Mouse (Mus musculus): Measurements from ENCODE around the gene Magi2.
"Not testable (repeated sequence)": the region's sequence is repeated elsewhere in the genome, so short reads cannot be mapped to it uniquely, and the experiment has no call there.

Gene Magi2

DNA sequence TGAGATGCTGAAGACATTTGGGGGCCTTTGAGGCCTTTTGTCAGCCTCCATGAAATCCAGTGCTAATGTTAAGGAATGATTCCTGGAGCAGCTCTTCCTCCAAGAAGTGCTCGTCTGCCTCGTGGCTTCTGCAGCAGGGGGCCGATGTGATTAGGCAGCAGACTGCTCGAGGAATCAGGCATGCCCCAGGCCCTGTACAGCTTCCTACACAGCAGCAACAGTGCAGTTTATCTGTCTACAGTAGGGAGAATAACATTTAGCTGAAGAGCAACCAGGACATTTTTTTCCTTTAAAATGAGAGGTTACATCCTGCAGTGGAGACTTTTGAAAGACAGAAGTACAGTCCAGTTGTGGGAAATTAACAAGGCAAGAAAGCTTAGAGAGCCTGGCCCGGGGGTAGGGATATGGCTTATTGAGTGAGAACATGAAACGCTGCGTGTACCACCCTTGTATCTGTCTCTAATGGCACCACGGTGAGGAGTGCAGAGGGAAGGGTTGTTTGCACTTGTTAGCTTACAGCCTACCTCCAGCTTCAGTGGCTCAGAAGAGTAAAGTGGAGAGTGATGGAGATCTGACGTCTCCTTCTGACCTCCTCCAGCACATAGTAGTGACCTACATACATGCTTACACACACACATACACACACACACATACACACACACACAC lies 1205.4 kb downstream of the Magi2 start:
- DNase-seq, result no peak

DNA sequence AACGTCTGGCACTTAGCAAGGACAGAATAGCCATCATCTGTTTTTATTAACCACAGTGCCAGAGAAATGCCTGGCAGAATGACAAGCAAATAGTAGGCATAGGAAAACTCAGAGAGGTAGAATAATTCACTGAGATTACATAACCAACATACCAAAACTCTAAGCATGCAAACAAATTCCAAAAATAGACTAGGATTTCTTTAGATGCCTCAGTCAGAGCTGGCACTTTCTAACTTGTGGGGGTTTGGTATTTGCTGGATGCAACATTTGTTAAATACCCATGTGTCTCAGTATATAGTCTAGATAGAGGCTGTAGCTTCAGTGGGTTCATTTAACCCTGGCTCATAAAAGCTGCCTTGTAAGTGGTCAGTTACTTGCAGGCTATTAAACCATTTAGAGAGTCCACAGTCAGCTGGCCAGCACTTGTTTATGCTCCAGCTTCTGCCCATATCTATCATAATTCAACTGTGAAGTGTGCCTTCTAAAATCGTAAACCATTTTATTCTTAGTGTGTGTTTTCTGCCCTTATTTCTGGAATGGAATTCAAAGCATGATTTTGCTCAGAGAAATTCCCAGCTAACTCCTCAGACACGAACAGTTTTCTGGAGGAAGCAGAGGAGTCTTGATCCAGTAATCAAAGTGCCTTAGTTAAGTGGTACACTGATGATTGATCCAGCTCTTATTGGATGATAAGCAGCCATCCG lies 1219.8 kb downstream of the Magi2 start:
- DNase-seq, result no peak

DNA sequence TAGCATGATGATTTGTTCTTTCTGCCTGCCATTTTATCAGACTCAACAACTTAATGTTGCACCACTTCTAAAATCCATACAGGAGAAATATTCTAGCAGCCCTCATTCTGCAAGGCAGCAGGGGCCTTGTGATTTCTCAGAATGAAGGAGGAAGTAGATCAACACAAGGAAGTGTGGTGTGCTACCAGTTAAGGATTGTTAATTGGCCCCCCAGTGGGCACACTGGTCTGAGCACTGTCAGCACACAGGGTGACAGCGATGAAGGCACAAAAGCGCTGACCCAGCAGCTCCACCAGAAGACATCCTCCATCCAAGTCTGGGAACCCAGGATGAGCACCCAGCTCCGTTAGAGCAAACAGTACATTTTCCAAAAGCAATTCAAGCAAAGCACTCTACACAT lies 1229.3 kb downstream of the Magi2 start:
- no peak for DNase-seq

DNA sequence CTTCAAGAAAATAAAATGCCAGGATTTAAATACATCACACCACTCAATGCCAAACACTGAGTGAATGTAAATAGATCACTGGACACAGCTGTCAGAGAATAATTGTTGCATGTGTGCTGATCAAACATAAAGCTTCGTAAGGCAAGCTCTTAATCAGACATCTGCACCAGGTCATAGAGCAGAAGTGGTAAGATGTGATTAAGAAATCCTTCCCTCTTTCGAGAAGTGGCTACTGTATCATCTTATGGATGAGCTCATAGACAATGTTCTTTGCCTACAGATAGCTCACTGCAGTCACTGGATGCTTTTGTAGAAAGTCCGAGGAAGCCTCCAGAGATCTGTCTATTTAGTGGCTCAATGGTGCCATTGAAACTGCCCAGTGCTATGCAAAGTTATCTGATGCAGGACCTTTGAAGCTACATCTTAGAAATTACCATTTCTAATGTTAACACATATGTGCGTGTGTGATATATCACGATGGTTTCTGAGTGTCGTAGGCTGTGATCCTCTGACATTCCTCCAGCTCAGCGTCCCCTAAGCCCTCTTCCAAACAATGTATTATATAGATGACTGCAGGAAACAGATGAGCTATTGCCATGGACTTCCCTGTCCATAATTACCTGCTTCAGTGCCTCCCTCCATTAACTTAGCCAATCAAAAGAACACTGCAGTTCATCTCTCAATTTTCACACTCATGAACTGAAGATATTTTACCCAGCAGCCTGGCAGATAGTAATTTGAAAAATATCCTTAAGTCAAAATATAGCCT lies 1231.1 kb downstream of the Magi2 start:
- no peak for DNase-seq

DNA sequence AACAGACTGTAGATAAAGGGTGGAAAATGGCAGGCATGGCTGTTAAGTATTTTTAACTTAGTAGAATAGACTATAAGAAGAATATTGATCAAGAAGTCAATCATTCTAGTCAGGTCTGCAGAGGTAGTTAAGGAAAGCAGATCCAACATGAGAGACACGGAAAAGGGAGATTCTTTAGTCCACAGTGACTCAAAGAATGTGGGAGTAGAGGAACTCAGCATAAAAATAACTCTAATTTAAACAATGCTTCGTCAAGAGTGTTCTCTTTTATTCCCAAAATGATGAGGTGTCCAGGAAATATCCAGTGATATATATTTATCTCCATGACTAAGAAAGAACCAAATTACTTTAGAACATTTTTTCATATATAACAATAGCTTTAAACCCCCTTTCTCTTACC lies 1234.9 kb downstream of the Magi2 start:
- no peak for DNase-seq

DNA sequence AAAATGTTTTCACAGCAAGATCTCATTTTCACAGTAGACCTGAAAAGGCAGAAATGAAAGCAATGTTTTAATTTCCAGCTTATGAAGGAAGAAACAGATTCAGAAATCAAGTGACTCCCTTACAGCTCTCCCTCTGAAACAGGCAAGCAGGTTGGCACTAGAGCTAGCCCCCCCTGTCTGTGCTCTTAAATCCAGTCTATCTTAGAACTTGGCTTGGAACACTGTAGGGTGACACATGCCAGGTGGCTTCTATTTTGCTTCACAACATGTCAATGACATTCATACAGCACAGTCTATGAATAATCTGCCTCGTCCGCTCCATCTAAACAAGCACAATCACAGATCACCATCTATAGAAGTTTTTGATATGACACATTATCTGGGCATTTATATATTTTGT lies 1235.5 kb downstream of the Magi2 start:
- no peak for DNase-seq

DNA sequence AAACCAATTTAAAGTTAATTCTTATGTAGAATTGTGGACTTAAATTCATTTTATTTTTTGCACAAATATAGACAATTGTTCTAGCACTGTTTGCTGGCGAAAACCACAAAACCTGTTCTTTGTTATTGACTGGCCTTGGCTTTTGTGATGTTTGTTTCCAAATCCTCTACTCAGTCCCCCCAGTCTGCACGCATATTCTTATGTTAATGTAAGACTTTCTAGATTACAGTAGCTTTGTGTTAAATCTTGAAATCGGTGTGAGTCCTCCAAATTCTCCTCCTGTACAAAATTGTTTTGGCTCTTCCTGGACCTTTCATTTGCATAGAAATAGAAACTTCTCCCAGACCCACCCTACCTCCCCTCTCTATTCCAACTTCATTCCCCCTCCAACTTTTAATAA lies 1242.9 kb downstream of the Magi2 start:
- DNase-seq, result no peak

DNA sequence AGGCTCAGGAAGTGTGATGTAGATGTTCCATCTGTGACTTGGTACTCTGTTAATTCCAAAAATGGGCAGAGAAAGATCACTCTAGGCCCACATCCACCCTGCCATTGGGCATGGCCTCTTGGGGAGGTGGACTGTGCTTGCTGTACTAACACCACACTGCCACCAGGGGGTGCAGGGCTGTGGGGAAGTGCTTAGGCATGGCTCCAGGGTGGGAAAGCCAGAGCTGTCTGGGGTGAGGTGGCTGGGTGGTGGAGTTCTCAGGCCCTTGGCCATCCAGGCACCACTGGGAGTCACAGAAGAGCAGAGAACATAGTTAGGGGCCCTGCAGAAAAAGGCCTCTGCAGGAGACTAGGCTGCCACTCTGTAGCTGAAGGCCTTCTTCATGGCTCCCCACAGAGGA lies 1243.6 kb downstream of the Magi2 start:
- DNase-seq, result peak; percentile 19

DNA sequence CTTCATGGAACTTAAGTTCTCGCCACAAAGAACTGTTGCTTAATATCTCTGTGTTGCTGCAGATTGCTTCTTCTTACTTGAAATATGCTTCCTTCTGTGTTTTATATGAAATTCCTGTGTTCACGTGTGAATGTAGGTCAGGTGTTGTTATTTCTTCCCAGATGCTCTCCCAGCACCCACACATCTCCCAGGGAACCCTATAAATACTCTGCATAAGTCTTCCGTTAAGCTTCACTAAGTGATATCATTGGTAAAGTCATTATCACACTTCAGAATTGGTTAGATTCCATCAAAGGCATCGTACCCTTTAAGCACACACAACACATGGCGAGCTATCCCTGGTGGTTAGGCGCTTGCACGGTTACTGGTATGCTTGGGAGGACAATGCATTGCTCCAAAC lies 1257.7 kb downstream of the Magi2 start:
- DNase-seq, result no peak

DNA sequence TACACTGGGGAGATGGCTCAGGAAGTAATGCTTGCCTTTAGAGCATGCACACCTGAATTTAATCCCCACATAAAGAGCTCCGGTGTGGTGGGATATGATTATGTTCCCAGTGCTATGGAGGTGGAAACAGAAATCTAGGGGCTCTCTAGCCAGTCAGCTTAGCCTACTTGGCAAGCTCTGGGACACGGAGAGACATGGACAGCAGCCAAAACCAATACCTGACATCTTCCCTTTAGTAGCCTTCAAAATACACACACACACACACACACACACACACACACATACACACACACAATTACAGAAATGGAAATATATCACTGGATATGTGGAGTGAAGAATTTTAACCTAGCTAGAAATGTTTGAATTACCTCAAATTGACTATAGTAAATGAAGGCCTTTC lies 1265.1 kb downstream of the Magi2 start:
- no peak for DNase-seq

DNA sequence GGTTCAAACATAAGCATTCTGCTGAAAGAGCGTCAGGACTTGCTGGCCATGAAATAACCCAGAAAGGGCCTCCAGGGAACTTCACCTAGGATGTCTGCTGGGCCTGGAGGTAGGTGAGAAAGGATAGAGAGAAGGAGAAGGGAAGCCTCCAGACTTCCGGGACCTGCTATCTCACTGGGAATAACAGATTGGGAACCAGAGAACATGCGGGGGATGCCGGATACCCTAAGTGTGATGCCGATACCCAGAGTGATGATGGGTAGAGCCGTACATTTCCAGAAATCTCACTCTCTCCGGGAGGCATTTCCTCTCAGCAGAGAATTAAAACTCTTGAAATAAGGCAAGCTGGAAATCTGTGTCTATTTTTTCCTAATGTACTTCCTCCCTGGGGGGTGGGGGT lies 1265.8 kb downstream of the Magi2 start:
- no peak for DNase-seq

DNA sequence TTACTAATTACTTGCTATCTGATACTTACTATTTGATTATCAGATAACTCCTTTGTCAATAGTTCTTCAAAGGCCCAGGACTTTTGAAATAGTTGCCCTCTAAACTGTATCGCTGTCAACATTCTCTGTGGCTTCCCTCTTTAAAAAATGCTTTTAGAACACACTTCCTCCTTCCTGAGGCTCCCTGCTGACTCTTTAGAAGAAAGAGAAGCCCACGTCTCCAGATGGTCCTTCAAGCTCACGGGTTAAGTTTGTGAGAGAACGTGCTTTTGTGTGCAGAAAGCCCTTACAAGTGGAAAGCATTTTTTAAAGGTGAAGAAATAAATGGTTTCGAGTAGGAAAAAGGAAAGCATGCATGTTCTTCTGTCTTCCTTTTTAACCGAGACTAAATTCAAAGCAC lies 1267.2 kb downstream of the Magi2 start:
- no peak for DNase-seq

DNA sequence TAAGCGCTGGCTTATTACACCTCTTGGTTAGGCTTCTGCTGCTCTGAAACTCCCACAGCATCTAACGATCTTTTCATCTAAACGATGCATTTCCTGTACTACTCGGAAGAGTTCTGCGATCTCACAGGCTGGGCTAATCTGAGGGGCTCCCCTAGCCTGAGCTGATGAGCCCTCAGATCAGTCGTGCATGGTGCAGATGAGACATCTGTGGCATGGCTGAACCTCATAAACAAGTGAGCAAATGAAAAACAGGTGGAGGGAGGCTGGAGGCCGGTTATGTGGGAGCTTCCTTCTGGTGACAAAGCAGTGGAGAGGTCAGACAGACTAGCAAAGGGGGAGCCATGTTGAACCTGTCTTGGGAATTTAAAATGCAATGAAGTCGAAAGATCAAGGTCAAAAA lies 1270.1 kb downstream of the Magi2 start:
- DNase-seq, result peak; percentile 57

DNA sequence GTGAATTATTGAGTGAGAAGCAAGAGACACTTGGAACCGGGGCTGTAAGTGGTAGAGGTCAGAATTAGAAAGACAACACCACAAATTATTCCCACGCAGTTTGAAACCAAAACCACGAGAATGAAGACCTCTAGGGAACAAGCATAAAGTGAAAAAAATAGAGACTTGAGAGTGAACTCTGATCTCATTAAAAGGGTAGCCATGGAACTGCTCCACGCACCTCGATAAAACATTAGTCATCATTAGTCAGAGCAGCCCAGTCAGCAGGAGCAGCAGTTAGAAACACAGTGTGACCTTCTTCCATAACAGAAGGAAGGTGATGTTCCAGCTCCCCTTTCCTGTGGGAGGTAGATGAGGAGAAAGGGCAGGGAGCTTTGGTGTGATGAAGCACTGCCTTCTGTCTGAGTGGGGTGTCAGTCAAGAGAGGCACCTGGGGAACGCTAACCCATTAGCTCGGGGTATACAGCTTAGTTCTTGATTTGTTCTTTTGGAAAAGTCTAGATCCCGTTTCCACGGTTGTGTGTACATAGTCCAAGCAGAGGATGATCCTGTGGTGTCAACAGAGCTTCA lies 1272.3 kb downstream of the Magi2 start:
- no peak for DNase-seq

DNA sequence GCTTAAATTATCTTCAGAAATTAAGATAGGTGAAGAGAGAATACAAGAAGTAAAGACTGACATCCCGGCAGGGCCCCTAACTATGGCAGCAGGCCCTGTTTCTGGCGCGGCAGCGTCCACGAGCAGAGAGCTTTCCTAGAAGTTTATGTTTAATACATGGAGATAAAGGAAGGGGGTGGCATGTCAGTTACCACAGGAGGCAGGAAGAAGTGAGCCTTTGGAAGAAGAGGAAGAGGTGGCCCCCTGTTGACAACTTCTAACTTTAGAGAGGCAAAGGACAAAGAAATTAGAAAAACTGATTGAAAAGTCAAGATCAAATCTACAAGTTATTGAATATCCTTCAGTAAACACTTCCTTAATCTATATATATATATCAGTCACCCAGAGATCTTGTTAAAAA lies 1281.8 kb downstream of the Magi2 start:
- DNase-seq, result no peak

DNA sequence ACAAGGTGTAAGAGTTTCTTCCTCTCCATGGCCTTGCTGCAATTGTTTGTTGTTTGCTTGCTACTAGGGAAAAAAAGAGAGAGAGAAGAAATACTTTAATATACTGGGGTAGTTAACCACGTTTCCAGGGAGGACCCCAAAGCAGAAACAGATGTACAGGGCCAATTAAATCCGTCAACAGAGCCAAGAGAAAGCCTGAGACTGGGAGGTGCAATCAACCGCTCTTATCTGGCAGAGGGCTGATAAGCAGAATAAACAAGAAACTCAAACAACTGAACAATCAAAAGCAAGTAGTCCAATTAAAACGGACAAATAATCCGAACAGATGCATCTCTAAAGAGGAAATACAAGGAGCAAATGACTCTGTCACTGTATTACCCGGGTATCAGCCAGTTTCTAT lies 1282.8 kb downstream of the Magi2 start:
- no peak for DNase-seq

DNA sequence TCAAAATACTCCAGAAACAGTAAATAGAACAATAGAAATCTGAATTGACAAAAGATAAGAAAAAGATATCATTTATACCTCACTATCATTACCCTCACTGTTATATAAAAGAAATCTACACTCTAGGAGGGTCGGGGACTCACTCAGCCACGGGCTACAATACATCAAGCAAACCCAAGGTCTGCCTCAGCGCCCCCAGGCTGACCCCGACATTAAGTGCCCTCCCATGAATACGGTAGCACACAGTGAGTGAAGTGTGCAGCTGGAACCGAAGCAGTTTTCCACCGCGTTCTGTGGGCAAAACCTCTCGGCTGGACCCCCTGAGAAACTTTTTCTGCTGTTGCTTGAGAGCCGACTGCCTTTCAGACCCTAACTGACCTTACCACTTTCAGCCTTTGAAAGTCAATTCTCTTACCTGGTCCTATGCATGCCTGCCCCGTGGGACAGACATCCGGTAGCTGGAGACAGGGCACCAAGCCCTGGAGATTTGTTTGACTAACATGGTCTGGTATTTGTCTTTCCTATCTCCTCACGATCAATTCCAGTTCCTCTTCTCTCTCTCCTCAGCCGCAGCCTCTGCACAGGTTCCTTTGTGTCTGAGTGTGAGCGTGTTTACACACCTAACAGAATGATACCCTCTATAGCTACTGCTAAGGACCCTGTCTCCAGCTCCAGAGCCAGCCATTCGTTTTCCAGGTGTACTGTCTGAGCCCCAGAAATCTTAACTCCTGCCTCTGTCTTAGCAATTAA lies 1285.7 kb downstream of the Magi2 start:
- peak; percentile 43 for DNase-seq

DNA sequence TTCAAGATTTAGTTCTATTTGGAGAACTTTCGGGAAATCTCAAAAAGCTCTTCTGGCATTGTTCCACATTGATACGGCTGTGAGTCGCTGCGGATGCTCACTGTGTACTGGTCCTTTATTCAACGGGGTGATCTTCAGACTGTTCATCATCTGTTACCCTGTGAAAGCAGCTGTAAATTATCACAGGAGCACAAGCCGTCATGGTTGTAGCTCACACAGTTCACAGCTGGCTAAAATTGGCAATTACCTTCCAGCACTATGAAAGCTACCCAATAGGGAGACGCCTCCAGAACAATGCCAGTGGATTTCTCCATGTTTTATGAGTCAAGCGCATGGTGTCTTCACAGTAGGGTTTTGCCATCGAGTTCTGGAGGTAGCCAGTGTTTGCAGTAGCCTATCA lies 1294.8 kb downstream of the Magi2 start:
- no peak for DNase-seq

DNA sequence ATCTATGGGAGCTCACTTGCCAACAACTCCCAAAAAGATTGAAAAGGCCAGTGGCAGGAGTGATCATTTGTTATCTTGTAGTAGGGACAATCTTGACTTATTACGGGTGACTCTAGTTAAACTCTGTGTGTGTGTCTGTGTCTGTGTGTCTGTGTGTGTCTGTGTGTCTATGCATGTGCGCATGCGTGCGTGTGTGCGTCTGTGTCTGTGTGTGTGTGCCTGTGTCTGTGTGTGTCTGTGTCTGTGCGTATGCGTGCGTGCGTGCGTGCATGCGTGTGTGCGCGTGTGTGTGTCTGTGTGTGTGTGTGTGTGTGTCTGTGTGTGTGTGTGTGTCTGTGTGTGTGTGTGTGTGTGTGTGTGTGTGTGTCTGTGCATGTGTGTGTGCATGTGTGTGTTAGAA lies 1295.2 kb downstream of the Magi2 start:
- DNase-seq, result no peak

DNA sequence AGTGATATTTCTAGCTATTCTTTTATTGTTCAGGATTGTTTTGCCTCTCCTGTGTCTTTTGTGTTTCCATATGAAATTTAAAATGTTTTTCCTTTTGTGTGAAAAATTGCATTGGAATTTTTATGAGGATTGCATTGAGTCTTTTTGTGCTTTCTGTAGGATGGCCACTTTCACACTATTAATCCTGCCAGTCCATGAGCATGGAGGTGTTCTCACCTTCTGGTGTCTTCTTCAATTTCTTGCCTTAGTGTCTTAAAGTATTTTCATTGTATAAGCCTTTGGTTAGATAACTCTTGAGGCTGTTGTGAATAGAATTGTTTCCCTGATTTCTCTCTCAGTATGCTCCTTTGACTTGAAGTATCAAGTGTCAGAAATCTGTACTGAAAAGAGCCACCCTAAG lies 1296.9 kb downstream of the Magi2 start:
- DNase-seq, result no peak

DNA sequence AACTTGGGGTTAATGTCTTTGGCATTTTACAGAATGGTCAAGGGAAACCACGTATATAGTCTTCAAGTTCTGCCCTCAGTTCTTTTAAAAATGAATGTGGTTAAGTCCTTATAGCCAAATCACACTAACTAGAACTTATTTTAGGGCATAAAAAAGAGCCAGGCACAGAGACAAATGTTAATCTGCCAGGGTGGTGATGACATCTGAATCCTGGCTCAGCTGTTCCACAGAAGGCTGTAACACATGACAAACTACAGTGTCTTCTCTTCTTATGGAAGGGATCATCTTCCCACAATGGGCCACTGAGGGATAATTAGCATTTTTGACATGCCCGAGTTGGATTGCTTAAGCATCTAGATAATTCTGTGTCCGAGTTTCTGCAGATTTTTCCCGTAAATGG lies 1299.8 kb downstream of the Magi2 start:
- not testable (repeated sequence) for DNase-seq

DNA sequence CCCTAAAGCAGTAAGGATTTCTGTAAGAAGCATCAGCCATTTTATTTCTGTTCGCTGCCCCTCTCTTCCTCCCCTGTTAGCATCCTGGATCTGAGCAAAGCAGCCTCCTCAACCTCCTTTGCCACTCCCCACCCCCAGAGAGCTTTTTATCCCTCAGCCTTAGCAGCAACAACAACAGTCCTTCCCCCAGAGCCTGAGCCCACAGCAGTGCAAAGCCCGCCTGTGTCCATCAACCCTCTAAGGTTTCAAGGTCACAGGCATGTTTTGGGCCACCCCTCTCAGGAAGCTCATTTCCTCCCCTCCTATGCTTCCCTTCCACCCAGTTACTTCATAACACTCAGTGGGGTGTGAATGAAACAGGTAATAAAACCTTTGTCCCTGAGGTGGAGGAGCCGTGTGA lies 1309.7 kb downstream of the Magi2 start:
- DNase-seq, result peak; percentile 26

DNA sequence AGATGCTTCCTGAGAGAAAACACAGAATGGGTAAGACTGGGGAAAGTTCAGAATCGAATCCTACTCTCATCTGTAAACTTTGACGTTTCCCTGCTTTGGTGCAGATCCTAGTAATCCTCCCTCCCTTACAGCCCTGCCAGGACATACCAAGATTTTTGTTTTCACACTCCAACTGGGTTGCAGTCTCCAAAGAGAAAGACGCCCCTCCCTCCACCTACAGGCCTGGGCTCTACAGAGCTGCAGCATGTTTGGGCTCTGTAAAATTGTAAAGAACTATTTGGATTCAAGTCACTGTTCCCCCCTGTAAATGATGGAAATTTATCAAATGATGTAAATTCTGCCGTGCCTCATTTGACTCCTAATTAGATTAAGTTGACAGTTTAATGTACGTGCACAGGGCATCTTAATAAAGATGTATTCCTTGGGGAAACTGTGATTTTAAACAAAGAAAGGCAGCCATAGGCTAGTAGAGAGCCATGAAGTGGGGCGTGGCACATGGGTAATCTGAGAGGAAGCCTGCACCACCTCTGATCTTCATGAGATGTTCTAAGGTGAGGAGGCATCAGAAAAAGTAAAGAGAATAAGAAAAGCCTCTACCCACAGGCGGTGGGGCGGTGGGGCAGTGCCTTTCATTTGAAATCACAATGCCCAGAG lies 1310.7 kb downstream of the Magi2 start:
- DNase-seq, result no peak

Data from embryo, embryonic 11 days (tissue).